Mouse (Mus musculus): ENCODE data around the gene Mrpl30.

DNA sequence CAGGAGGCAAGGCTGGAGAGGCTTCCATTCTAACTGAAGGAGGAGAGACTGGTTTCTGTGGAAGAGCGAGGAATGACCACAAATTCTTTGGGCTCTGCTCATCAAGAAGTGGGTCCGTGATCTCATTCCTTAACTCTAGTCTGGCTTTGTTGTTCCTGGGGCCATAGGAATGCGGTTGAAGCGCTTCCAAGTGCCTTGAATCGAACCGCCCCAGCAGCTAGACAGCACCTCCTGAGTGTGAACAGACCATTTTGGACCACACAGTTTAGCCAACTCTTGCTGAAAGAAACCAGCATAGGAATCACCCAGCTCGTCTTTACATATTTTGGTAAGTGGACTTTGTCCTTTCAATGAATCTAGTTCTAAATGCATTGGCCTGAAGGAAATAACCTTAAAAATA lies 18.6 kb upstream of the Mrpl30 start, which contains the start of gene Lipt1:
- TF ChIP-seq CTCF (IDR thresholded peaks at IDR 0.05; ENCODE audit: low read depth) (no peak), EP300 (optimal IDR thresholded peaks at IDR 0.05) (no peak)

Data from stomach, postnatal 0 days (tissue).